Mouse (Mus musculus): Measurements from ENCODE around the gene Filip1l. TPM values are rescaled to one million over a fixed set of nuclear protein-coding genes. Genes with fewer than 3 reads are reported as not detected.
A peak's percentile ranks its signal among the peaks of the same experiment; 100 is the strongest.

The Filip1l gene
- polyA plus RNA-seq, 1 experiment from 2014 or later: 6.6 TPM

GRCm38 (mm10) chr16:57433173-57433572, 80.3 kb downstream of the Filip1l start:
- ATAC-seq (ENCODE audit: low FRiP score): no peak
- no peaks in the 10 kb centered on the region for H3K9me3 ChIP-seq
- no peak overlapping the region for H3K9ac ChIP-seq
- H3K36me3 ChIP-seq (replicated peaks): no peaks in the 10 kb centered on the region
- no peaks in the 10 kb centered on the region for H3K4me1 ChIP-seq
- H3K27me3 ChIP-seq: no peaks in the 10 kb centered on the region
- H3K4me2 ChIP-seq: no peak overlapping the region
- no peak overlapping the region for H3K27ac ChIP-seq
- no peak overlapping the region for H3K4me3 ChIP-seq (replicated peaks)
- WGBS: 71% methylated on average over 4 of the region's 4 CpGs

- WGBS: 86% methylated on average over 6 of the region's 6 CpGs
- Histone ChIP-seq H3K36me3 (replicated peaks) (no peaks in the 10 kb centered on the region), H3K4me3 (replicated peaks) (no peak overlapping the region), H3K4me2 (no peak overlapping the region), H3K9ac (no peak overlapping the region), H3K4me1 (peaks cover 4% of the 10 kb centered on the region; the same call in 1 of the 2 replicates), H3K27ac (no peak overlapping the region), H3K27me3 (no peaks in the 10 kb centered on the region), H3K9me3 (no peaks in the 10 kb centered on the region)
- no peak for ATAC-seq (ENCODE audit: low FRiP score)
Observed at GRCm38 (mm10) chr16:57433671-57434070, 80.8 kb downstream of the Filip1l start.

- H3K4me3 ChIP-seq (replicated peaks): no peak overlapping the region
- no peak for ATAC-seq (ENCODE audit: low FRiP score)
- no peaks in the 10 kb centered on the region for H3K9me3 ChIP-seq
- WGBS: 86% methylated on average over 3 of the region's 3 CpGs
- no peak overlapping the region for H3K9ac ChIP-seq
- no peak overlapping the region for H3K27ac ChIP-seq
- peaks cover 4% of the 10 kb centered on the region; the same call in 1 of the 2 replicates for H3K4me1 ChIP-seq
- no peaks in the 10 kb centered on the region for H3K27me3 ChIP-seq
- H3K4me2 ChIP-seq: no peak overlapping the region
- H3K36me3 ChIP-seq (replicated peaks): no peaks in the 10 kb centered on the region
Observed at GRCm38 (mm10) chr16:57434640-57435039, 81.7 kb downstream of the Filip1l start.

- Histone ChIP-seq H3K4me2 (no peak overlapping the region), H3K9me3 (no peaks in the 10 kb centered on the region), H3K4me1 (peaks cover 4% of the 10 kb centered on the region; the same call in 1 of the 2 replicates), H3K4me3 (replicated peaks) (no peak overlapping the region), H3K36me3 (replicated peaks) (no peaks in the 10 kb centered on the region), H3K27ac (0 out of 2 replicates have a peak overlapping the region, but pooled peaks have one; percentile 25), H3K27me3 (no peaks in the 10 kb centered on the region), H3K9ac (no peak overlapping the region)
- WGBS: 60% methylated on average over 11 of the region's 11 CpGs
- peak; percentile 80; the same call in 1 of the 2 replicates for ATAC-seq (ENCODE audit: low FRiP score)
Observed at GRCm38 (mm10) chr16:57437523-57438287, 84.8 kb downstream of the Filip1l start.

- Histone ChIP-seq H3K27me3 (no peaks in the 10 kb centered on the region), H3K9ac (no peak overlapping the region), H3K4me1 (peaks cover 4% of the 10 kb centered on the region; the same call in 1 of the 2 replicates), H3K9me3 (no peaks in the 10 kb centered on the region), H3K36me3 (replicated peaks) (no peaks in the 10 kb centered on the region), H3K4me2 (no peak overlapping the region), H3K4me3 (replicated peaks) (no peak overlapping the region), H3K27ac (no peak overlapping the region)
- peak; percentile 28; the same call in 1 of the 2 replicates for ATAC-seq (ENCODE audit: low FRiP score)
- 66% methylated on average over 5 of the region's 5 CpGs for WGBS
Observed at GRCm38 (mm10) chr16:57438288-57438685, 85.4 kb downstream of the Filip1l start.

GRCm38 (mm10) chr16:57439206-57439605, 86.3 kb downstream of the Filip1l start:
- H3K4me2 ChIP-seq: no peak overlapping the region

GRCm38 (mm10) chr16:57440706-57441437, 88.0 kb downstream of the Filip1l start:
- no peak overlapping the region for H3K4me2 ChIP-seq
- H3K27ac ChIP-seq: no peak overlapping the region
- WGBS: 75% methylated on average over 10 of the region's 10 CpGs
- H3K4me1 ChIP-seq: peaks cover 4% of the 10 kb centered on the region; the same call in 1 of the 2 replicates
- no peak for ATAC-seq (ENCODE audit: low FRiP score)
- H3K9ac ChIP-seq: no peak overlapping the region
- no peaks in the 10 kb centered on the region for H3K36me3 ChIP-seq (replicated peaks)
- no peak overlapping the region for H3K4me3 ChIP-seq (replicated peaks)
- H3K9me3 ChIP-seq: no peaks in the 10 kb centered on the region
- H3K27me3 ChIP-seq: no peaks in the 10 kb centered on the region

More at GRCm38 (mm10) chr16:57439206-57439605, 86.3 kb downstream of the Filip1l start:
- H3K9me3 ChIP-seq: no peaks in the 10 kb centered on the region
- H3K36me3 ChIP-seq (replicated peaks): no peaks in the 10 kb centered on the region
- H3K27me3 ChIP-seq: no peaks in the 10 kb centered on the region
- peaks cover 4% of the 10 kb centered on the region; the same call in 1 of the 2 replicates for H3K4me1 ChIP-seq
- no peak overlapping the region for H3K4me3 ChIP-seq (replicated peaks)
- H3K9ac ChIP-seq: no peak overlapping the region
- ATAC-seq (ENCODE audit: low FRiP score): no peak
- 83% methylated on average over 11 of the region's 11 CpGs for WGBS
- no peak overlapping the region for H3K27ac ChIP-seq

- H3K4me1 ChIP-seq: no peaks in the 10 kb centered on the region
- H3K9me3 ChIP-seq: 0 out of 2 replicates have a peak, but pooled peaks cover 5% of the 10 kb centered on the region
- H3K27me3 ChIP-seq: no peaks in the 10 kb centered on the region
- no peak overlapping the region for H3K4me3 ChIP-seq (replicated peaks)
- no peaks in the 10 kb centered on the region for H3K36me3 ChIP-seq (replicated peaks)
- no peak overlapping the region for H3K9ac ChIP-seq
- ATAC-seq (ENCODE audit: low FRiP score): no peak
- WGBS: 84% methylated on average over 10 of the region's 10 CpGs
- H3K4me2 ChIP-seq: no peak overlapping the region
- no peak overlapping the region for H3K27ac ChIP-seq
Observed at GRCm38 (mm10) chr16:57445096-57446094, 92.5 kb downstream of the Filip1l start.

- Histone ChIP-seq H3K9ac (no peak overlapping the region), H3K27ac (no peak overlapping the region), H3K27me3 (no peaks in the 10 kb centered on the region), H3K4me2 (no peak overlapping the region), H3K4me3 (replicated peaks) (no peak overlapping the region), H3K36me3 (replicated peaks) (no peaks in the 10 kb centered on the region), H3K9me3 (0 out of 2 replicates have a peak, but pooled peaks cover 5% of the 10 kb centered on the region), H3K4me1 (no peaks in the 10 kb centered on the region)
- peak; percentile 46; the same call in 1 of the 2 replicates for ATAC-seq (ENCODE audit: low FRiP score)
- 59% methylated on average over 7 of the region's 7 CpGs for WGBS
Observed at GRCm38 (mm10) chr16:57453009-57453408, 100.1 kb downstream of the Filip1l start.

GRCm38 (mm10) chr16:57454106-57454763, 101.3 kb downstream of the Filip1l start:
- H3K9ac ChIP-seq: no peak overlapping the region
- no peak for ATAC-seq (ENCODE audit: low FRiP score)
- H3K27ac ChIP-seq: no peak overlapping the region
- WGBS: 92% methylated on average over 8 of the region's 8 CpGs
- H3K9me3 ChIP-seq: no peaks in the 10 kb centered on the region
- H3K4me2 ChIP-seq: no peak overlapping the region
- no peaks in the 10 kb centered on the region for H3K4me1 ChIP-seq
- H3K36me3 ChIP-seq (replicated peaks): no peaks in the 10 kb centered on the region
- no peaks in the 10 kb centered on the region for H3K27me3 ChIP-seq
- H3K4me3 ChIP-seq (replicated peaks): no peak overlapping the region

- no peaks in the 10 kb centered on the region for H3K36me3 ChIP-seq (replicated peaks)
- no peak overlapping the region for H3K9ac ChIP-seq
- ATAC-seq (ENCODE audit: low FRiP score): no peak
- no peak overlapping the region for H3K4me3 ChIP-seq (replicated peaks)
- H3K4me1 ChIP-seq: no peaks in the 10 kb centered on the region
- no peak overlapping the region for H3K4me2 ChIP-seq
- H3K27me3 ChIP-seq: no peaks in the 10 kb centered on the region
- 88% methylated on average over 3 of the region's 3 CpGs for WGBS
- no peaks in the 10 kb centered on the region for H3K9me3 ChIP-seq
- no peak overlapping the region for H3K27ac ChIP-seq
Observed at GRCm38 (mm10) chr16:57455573-57455972, 102.7 kb downstream of the Filip1l start.
